ENCODE assay signal across 11 mouse cellular contexts in the genomic region with DNA sequence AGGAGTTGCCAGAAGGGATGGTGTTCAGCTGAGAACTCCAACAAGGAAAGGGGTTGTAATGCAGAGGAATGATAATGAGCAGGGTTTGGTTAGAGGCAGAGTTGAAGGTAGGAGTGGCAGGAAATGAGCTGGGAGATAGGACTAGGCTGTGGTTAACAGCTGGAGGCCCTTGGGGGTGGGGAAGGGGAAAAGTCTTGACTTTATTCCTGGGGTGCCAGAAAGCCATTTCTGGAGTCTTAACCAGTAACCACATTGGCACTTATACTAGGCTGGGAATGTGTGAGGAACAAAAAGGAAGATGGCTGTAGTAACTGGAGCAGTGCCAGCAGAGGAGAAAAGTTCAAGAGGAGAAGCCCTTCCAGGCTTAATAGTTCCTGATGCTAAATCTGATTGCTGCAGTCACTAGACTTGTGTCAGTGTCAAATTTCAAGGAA. TPM values are rescaled to one million over a fixed set of nuclear protein-coding genes. Genes with fewer than 3 reads are reported as not detected.
DNase-seq lines count a peak whose midpoint lies in the region; ATAC-seq and TF ChIP-seq lines count a peak whose summit lies in the region.
"Had no signal": no experiment of that assay in that cellular context is flagged by ENCODE, and none has a peak within 500 bp of the region (broad histone marks: within the 10 kb centered on the region; RNA-seq: fewer than 3 reads in every experiment).

No protein-coding gene starts in this region.

- ATAC-seq in erythroblast, adult 5-6 weeks (replicated peaks; ENCODE audit: low FRiP score, poor library complexity, severe bottlenecking) = peak; percentile 69
- ATAC-seq in liver, postnatal 0 days = peak; percentile 35; the same call in 1 of the 2 replicates

- peak; percentile 45 for DNase-seq in CD4-positive helper T cell, adult 2 months (ENCODE audit: low read depth, low spot score)
- DNase-seq in liver, postnatal 0 days = peak; percentile 17
- DNase-seq in layer of hippocampus, adult 9-10 months (ENCODE audit: low spot score) = no peak
- DNase-seq in cerebellum, adult 9-11 months = no peak
- no peak for DNase-seq in gastrocnemius, postnatal 14 days
- DNase-seq: lung, postnatal 10 days; right cerebral cortex, postnatal 25 days had no signal

- no peaks in the 10 kb centered on the region for H3K9me3 ChIP-seq in E14TG2a.4 (ENCODE audit: low read length)
- H3K9me3 ChIP-seq in liver, postnatal 0 days (ENCODE audit: low read length) = no peaks in the 10 kb centered on the region
- H3K9me3 ChIP-seq: hindbrain, embryonic 15.5 days had no signal

- H3K9ac ChIP-seq in liver, postnatal 0 days (replicated peaks) = no peak overlapping the region
- H3K9ac ChIP-seq: hindbrain, embryonic 15.5 days had no signal

- no peak overlapping the region for H3K4me2 ChIP-seq in liver, postnatal 0 days (ENCODE audit: low read depth, low read length)
- H3K4me2 ChIP-seq: hindbrain, embryonic 15.5 days had no signal

- peaks cover 40% of the 10 kb centered on the region for H3K36me3 ChIP-seq in E14TG2a.4 (ENCODE audit: insufficient read depth, low read length)
- H3K36me3 ChIP-seq in liver, postnatal 0 days (replicated peaks; ENCODE audit: insufficient read depth, low read length) = no peaks in the 10 kb centered on the region; the same call in 1 of the 2 replicates

- peak overlapping the region; percentile 35 for H3K4me3 ChIP-seq in E14TG2a.4 (replicated peaks; ENCODE audit: low read length)
- no peak overlapping the region for H3K4me3 ChIP-seq in liver, postnatal 0 days (ENCODE audit: low read depth, low read length)
- H3K4me3 ChIP-seq: hindbrain, embryonic 15.5 days had no signal

- TF ChIP-seq EP300 in liver, postnatal 0 days (IDR thresholded peaks at IDR 0.05; ENCODE audit: low read depth) = 0 out of 2 replicates have a peak, but pooled peaks have one; percentile 15

- TF ChIP-seq CTCF in E14TG2a.4 (conservative IDR thresholded peaks at IDR 0.05; ENCODE audit: low read length) = no peak
- no peak for TF ChIP-seq CTCF in liver, postnatal 0 days (IDR thresholded peaks at IDR 0.05; ENCODE audit: low read depth)

- H3K4me1 ChIP-seq in E14TG2a.4 (replicated peaks; ENCODE audit: low read depth, low read length) = peaks cover 83% of the 10 kb centered on the region
- peaks cover 30% of the 10 kb centered on the region for H3K4me1 ChIP-seq in liver, postnatal 0 days (ENCODE audit: insufficient read depth)
- H3K4me1 ChIP-seq: hindbrain, embryonic 15.5 days had no signal

- peak overlapping the region; percentile 31 for H3K27ac ChIP-seq in liver, postnatal 0 days (ENCODE audit: low read depth)
- H3K27ac ChIP-seq: hindbrain, embryonic 15.5 days had no signal

- intact Hi-C loops in gastrocnemius, postnatal 14 days (cut with DNase I; ENCODE audit: low total_unique reads) = no loop called here

- H3K27me3 ChIP-seq in E14TG2a.4 (ENCODE audit: insufficient read depth, low read length) = no peaks in the 10 kb centered on the region
- no peaks in the 10 kb centered on the region for H3K27me3 ChIP-seq in liver, postnatal 0 days (ENCODE audit: insufficient read depth, low read length)
- H3K27me3 ChIP-seq: hindbrain, embryonic 15.5 days had no signal

RNA-seq across cellular contexts. Expression of a gene that starts 7.4 kb away (rescaled TPM):
- total RNA-seq in erythroblast, adult 5-6 weeks (2015; ENCODE audit: low replicate concordance) = 88.8 and 93.2 TPM in 2 replicates
- 63.6 and 65.4 TPM in 2 replicates for total RNA-seq in erythroblast, adult 5-6 weeks (2017; ENCODE audit: low replicate concordance)
- polyA plus RNA-seq in liver, postnatal 0 days (2015; fragmentation: Nextera tagmentation; extraction: Ambion mirVana) = 16.8 and 19.1 TPM in 2 replicates
- total RNA-seq in gastrocnemius, postnatal 14 days (2021) = 10 to 100 TPM; 14.7 to 15.7 TPM

RNA-seq across cellular contexts. Expression of a gene that starts 22.7 kb away (rescaled TPM):
- total RNA-seq in erythroblast, adult 5-6 weeks (2015; ENCODE audit: low replicate concordance) = not detected in 2 replicates
- 0.70 and 2.5 TPM in 2 replicates for total RNA-seq in erythroblast, adult 5-6 weeks (2017; ENCODE audit: low replicate concordance)
- 0.12 TPM in 1 of 2 replicates, not detected in the other for polyA plus RNA-seq in liver, postnatal 0 days (2015; fragmentation: Nextera tagmentation; extraction: Ambion mirVana)
- total RNA-seq in gastrocnemius, postnatal 14 days (2021) = not detected
- total RNA-seq: gastrocnemius, adult 18-20 months had no signal

RNA-seq across cellular contexts. Expression of a gene that starts 25.1 kb away (rescaled TPM):
- total RNA-seq in erythroblast, adult 5-6 weeks (2015; ENCODE audit: low replicate concordance) = 592 TPM in 2 replicates
- total RNA-seq in erythroblast, adult 5-6 weeks (2017; ENCODE audit: low replicate concordance) = 1,227 and 1,601 TPM in 2 replicates
- polyA plus RNA-seq in liver, postnatal 0 days (2015; fragmentation: Nextera tagmentation; extraction: Ambion mirVana) = 85.7 and 86.7 TPM in 2 replicates
- not detected for total RNA-seq in gastrocnemius, postnatal 14 days (2021)
- total RNA-seq: gastrocnemius, adult 18-20 months had no signal

RNA-seq across cellular contexts. Expression of a gene that starts 32.3 kb away (rescaled TPM):
- total RNA-seq in erythroblast, adult 5-6 weeks (2015; ENCODE audit: low replicate concordance) = not detected in 2 replicates
- not detected in 2 replicates for total RNA-seq in erythroblast, adult 5-6 weeks (2017; ENCODE audit: low replicate concordance)
- not detected in 2 replicates for polyA plus RNA-seq in liver, postnatal 0 days (2015; fragmentation: Nextera tagmentation; extraction: Ambion mirVana)
- not detected for total RNA-seq in gastrocnemius, postnatal 14 days (2021)
- total RNA-seq: gastrocnemius, adult 18-20 months had no signal
- polyA plus RNA-seq: hindbrain, embryonic 15.5 days had no signal

RNA-seq across cellular contexts. Expression of a gene that starts 45.6 kb away (rescaled TPM):
- not detected in 2 replicates for total RNA-seq in erythroblast, adult 5-6 weeks (2015; ENCODE audit: low replicate concordance)
- total RNA-seq in erythroblast, adult 5-6 weeks (2017; ENCODE audit: low replicate concordance) = not detected in 2 replicates
- not detected in 2 replicates for polyA plus RNA-seq in liver, postnatal 0 days (2015; fragmentation: Nextera tagmentation; extraction: Ambion mirVana)
- not detected for total RNA-seq in gastrocnemius, postnatal 14 days (2021)
- total RNA-seq: gastrocnemius, adult 18-20 months had no signal

Comparison
In these comparisons a context has a peak if more than half of its experiments do, and no peak if none do; other contexts are left out.
1. DNase-seq: peak in CD4-positive helper T cell, adult 2 months (single experiment) and liver, postnatal 0 days (single experiment); none in layer of hippocampus, adult 9-10 months (single experiment), cerebellum, adult 9-11 months (single experiment) and gastrocnemius, postnatal 14 days (single experiment).
2. RNA of a gene that starts 25.1 kb away (total RNA-seq): 592 to 1,601 TPM in erythroblast, adult 5-6 weeks; not detected in gastrocnemius, postnatal 14 days; every median in the first group is over 100 times any median in the second.